Mouse (Mus musculus): ENCODE results near the gene Slc48a1. TPM values are rescaled to one million over a fixed set of nuclear protein-coding genes. Genes with fewer than 3 reads are reported as not detected.

Gene Slc48a1
- polyA plus RNA-seq, 1 experiment from 2014 or later = 122 TPM

GRCm38 (mm10) chr15:97812126-97812525 is 33.8 kb downstream of the Slc48a1 start:
- H3K36me3 ChIP-seq (ENCODE audit: control insufficient read depth, insufficient read depth, low read length) = peaks cover 25% of the 10 kb centered on the region
- no peak overlapping the region for H3K4me2 ChIP-seq (ENCODE audit: low read length)
- WGBS = 46% methylated on average over 6 of the region's 6 CpGs
- H3K4me1 ChIP-seq (ENCODE audit: control insufficient read depth, insufficient read depth, low read depth, low read length) = peaks cover 20% of the 10 kb centered on the region
- no peaks in the 10 kb centered on the region for H3K27me3 ChIP-seq (replicated peaks; ENCODE audit: control insufficient read depth, insufficient read depth, low read length)
- H3K9me3 ChIP-seq (ENCODE audit: control insufficient read depth, low read length) = no peaks in the 10 kb centered on the region
- no peak overlapping the region for H3K4me3 ChIP-seq (ENCODE audit: low read length)
- ATAC-seq = peak; percentile 87
- peak overlapping the region; percentile 26; the same call in 1 of the 2 replicates for H3K9ac ChIP-seq (ENCODE audit: low read depth, low read length)
- H3K27ac ChIP-seq (ENCODE audit: low read depth, low read length) = peak overlapping the region; percentile 75; the same call in 1 of the 2 replicates

DNA sequence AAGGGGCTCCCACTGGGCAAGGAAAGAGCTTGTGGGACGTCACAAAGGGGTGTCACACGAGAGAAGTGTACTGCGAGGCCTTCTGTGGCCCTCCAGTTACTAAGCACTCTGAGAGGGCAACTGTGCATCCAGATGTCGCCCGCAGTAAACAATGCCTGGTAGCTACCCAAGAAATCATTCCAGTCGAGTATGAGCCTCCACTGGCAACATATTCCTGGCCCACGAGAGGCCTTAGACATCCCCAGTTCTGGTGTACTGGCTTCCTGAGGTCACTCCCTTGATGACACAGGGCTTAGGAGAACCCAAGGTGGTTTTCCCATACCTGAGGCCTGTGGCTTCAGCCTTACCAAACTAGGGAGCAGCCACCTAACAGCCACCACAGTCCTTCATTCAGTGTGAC is 34.6 kb downstream of the Slc48a1 start:
- no peak overlapping the region for H3K9ac ChIP-seq (ENCODE audit: low read depth, low read length)
- peaks cover 19% of the 10 kb centered on the region for H3K36me3 ChIP-seq (ENCODE audit: control insufficient read depth, insufficient read depth, low read length)
- H3K4me3 ChIP-seq (ENCODE audit: low read length) = no peak overlapping the region
- H3K4me2 ChIP-seq (ENCODE audit: low read length) = no peak overlapping the region
- H3K9me3 ChIP-seq (ENCODE audit: control insufficient read depth, low read length) = no peaks in the 10 kb centered on the region
- no peak for ATAC-seq
- H3K27me3 ChIP-seq (replicated peaks; ENCODE audit: control insufficient read depth, insufficient read depth, low read length) = no peaks in the 10 kb centered on the region
- 45% methylated on average over 7 of the region's 7 CpGs for WGBS
- H3K4me1 ChIP-seq (ENCODE audit: control insufficient read depth, insufficient read depth, low read depth, low read length) = peaks cover 20% of the 10 kb centered on the region
- H3K27ac ChIP-seq (ENCODE audit: low read depth, low read length) = peak overlapping the region; percentile 75

DNA sequence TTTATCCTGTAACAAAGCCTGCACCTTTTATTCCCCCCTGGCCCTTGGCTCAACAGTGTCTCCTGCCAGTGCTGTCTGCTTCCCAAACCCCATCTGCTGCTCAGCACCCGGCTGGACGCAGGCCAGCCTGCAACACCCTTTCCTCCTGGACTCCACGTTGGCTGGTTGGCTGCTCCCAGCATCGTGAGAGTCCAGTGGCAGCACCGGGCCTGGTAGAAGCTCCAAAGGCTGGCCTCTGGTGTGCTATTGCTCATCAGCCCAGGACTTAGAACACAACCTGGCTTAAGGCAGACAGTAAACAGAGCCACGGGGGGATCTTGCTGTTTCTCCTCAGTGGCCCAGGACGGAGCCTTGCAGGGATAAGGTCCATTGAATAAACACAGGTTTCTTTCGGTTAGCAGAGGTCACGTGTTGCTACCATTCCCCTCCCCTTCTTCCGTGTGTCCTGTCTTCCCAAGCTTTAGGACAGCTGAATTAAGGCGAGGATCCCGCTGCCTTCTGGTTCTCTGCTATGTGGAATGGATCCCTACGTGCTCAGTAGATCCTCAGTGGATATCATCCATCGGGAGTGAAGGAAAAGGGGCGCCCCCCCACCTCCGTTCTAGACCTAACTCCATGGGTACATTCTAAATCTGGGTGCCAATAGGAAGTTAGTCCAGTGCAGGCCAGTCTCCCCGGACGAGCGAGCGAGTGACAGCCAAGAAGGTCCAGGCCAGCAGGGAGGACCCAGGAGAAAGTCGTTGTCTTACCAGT is 35.3 kb downstream of the Slc48a1 start:
- Histone ChIP-seq H3K9ac (ENCODE audit: low read depth, low read length) (no peak overlapping the region), H3K27ac (ENCODE audit: low read depth, low read length) (peak overlapping the region; percentile 75), H3K9me3 (ENCODE audit: control insufficient read depth, low read length) (no peaks in the 10 kb centered on the region), H3K27me3 (replicated peaks; ENCODE audit: control insufficient read depth, insufficient read depth, low read length) (no peaks in the 10 kb centered on the region), H3K4me3 (ENCODE audit: low read length) (no peak overlapping the region), H3K36me3 (ENCODE audit: control insufficient read depth, insufficient read depth, low read length) (peaks cover 13% of the 10 kb centered on the region), H3K4me1 (ENCODE audit: control insufficient read depth, insufficient read depth, low read depth, low read length) (peaks cover 20% of the 10 kb centered on the region), H3K4me2 (ENCODE audit: low read length) (no peak overlapping the region)
- ATAC-seq = peak; percentile 26
- 50% methylated on average over 21 of the region's 21 CpGs for WGBS

DNA sequence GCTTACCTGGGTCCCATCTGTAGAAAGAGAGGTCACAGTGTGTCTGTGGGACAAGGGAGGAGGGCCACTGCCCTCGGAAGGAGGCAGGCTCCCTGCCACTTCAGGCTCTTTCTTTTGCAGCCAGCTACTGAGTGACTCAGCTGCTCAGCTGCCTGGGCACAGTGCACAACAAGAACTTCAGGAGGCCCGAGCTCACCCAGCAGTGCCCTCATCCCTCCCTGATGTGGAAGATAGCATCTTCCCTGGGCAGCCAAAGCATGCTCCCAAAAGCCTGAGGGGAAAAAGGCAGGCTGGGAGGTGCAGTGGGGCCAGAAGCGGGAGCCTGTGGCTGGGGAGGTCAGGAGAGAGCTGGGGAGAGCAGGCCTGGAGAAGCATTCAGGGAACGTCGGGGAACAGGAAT is 36.4 kb downstream of the Slc48a1 start:
- no peak overlapping the region for H3K4me2 ChIP-seq (ENCODE audit: low read length)
- H3K9ac ChIP-seq (ENCODE audit: low read depth, low read length) = no peak overlapping the region
- ATAC-seq = no peak
- no peak overlapping the region for H3K4me3 ChIP-seq (ENCODE audit: low read length)
- no peak overlapping the region for H3K27ac ChIP-seq (ENCODE audit: low read depth, low read length)
- H3K27me3 ChIP-seq (replicated peaks; ENCODE audit: control insufficient read depth, insufficient read depth, low read length) = no peaks in the 10 kb centered on the region
- 56% methylated on average over 5 of the region's 5 CpGs for WGBS
- no peaks in the 10 kb centered on the region for H3K9me3 ChIP-seq (ENCODE audit: control insufficient read depth, low read length)
- H3K36me3 ChIP-seq (ENCODE audit: control insufficient read depth, insufficient read depth, low read length) = 0 out of 2 replicates have a peak, but pooled peaks cover 4% of the 10 kb centered on the region
- peaks cover 20% of the 10 kb centered on the region for H3K4me1 ChIP-seq (ENCODE audit: control insufficient read depth, insufficient read depth, low read depth, low read length)

DNA sequence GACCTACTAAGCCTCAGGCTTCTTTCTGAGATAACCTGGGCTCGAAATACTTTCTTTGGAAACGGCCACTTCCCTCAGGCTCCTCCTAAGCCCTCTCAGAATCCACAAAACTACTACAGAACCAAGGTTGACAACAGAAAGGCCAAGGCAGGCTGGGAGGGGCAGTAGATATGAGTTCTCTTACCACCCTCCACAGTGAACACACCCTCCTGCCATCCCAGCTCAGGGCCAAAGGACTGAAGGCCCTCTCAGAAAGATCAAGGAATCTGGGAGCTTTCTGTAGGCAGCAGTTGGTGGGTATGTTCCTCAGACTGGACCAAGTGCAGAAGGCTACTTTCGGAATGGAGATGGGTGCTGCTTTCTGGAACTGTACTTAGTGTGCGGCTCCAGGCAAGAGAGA is 36.9 kb downstream of the Slc48a1 start:
- no peak for ATAC-seq
- H3K4me2 ChIP-seq (ENCODE audit: low read length) = no peak overlapping the region
- peaks cover 20% of the 10 kb centered on the region for H3K4me1 ChIP-seq (ENCODE audit: control insufficient read depth, insufficient read depth, low read depth, low read length)
- 98% methylated on average over 4 of the region's 4 CpGs for WGBS
- no peak overlapping the region for H3K27ac ChIP-seq (ENCODE audit: low read depth, low read length)
- H3K9ac ChIP-seq (ENCODE audit: low read depth, low read length) = no peak overlapping the region
- no peaks in the 10 kb centered on the region for H3K27me3 ChIP-seq (replicated peaks; ENCODE audit: control insufficient read depth, insufficient read depth, low read length)
- no peaks in the 10 kb centered on the region for H3K9me3 ChIP-seq (ENCODE audit: control insufficient read depth, low read length)
- no peak overlapping the region for H3K4me3 ChIP-seq (ENCODE audit: low read length)
- no peaks in the 10 kb centered on the region for H3K36me3 ChIP-seq (ENCODE audit: control insufficient read depth, insufficient read depth, low read length)

- Histone ChIP-seq H3K4me1 (ENCODE audit: control insufficient read depth, insufficient read depth, low read depth, low read length) (peaks cover 22% of the 10 kb centered on the region), H3K9ac (ENCODE audit: low read depth, low read length) (no peak overlapping the region), H3K36me3 (ENCODE audit: control insufficient read depth, insufficient read depth, low read length) (no peaks in the 10 kb centered on the region), H3K4me3 (ENCODE audit: low read length) (no peak overlapping the region), H3K9me3 (ENCODE audit: control insufficient read depth, low read length) (no peaks in the 10 kb centered on the region), H3K27ac (ENCODE audit: low read depth, low read length) (no peak overlapping the region), H3K4me2 (ENCODE audit: low read length) (no peak overlapping the region), H3K27me3 (replicated peaks; ENCODE audit: control insufficient read depth, insufficient read depth, low read length) (no peaks in the 10 kb centered on the region)
- WGBS = 90% methylated on average over 17 of the region's 17 CpGs
- ATAC-seq = no peak
Measured at GRCm38 (mm10) chr15:97816199-97816994, 38.1 kb downstream of the Slc48a1 start.

DNA sequence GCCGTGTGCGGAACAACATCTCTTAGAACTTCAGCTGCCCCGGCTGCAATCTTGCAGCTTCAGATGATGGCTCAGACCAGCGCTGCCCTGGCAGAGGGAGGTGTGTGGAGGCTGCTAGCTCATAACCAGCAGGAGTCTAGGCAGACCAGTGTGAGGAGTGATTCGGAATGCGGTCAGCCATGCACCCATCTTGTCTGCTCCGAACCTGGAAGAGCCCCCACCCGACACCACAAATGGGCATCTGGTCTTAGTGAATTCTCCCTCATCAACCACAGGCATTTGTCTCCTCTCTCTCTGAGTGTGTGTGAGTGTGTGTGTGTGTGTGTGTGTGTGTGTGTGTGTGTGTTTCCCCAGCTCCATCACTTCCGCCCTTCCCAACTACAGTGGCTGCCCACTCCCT is 41.6 kb downstream of the Slc48a1 start:
- no peak for ATAC-seq
- peaks cover 29% of the 10 kb centered on the region for H3K4me1 ChIP-seq (ENCODE audit: control insufficient read depth, insufficient read depth, low read depth, low read length)
- no peaks in the 10 kb centered on the region for H3K27me3 ChIP-seq (replicated peaks; ENCODE audit: control insufficient read depth, insufficient read depth, low read length)
- H3K9ac ChIP-seq (ENCODE audit: low read depth, low read length) = no peak overlapping the region
- H3K9me3 ChIP-seq (ENCODE audit: control insufficient read depth, low read length) = no peaks in the 10 kb centered on the region
- 79% methylated on average over 9 of the region's 9 CpGs for WGBS
- H3K36me3 ChIP-seq (ENCODE audit: control insufficient read depth, insufficient read depth, low read length) = no peaks in the 10 kb centered on the region
- H3K27ac ChIP-seq (ENCODE audit: low read depth, low read length) = no peak overlapping the region
- H3K4me3 ChIP-seq (ENCODE audit: low read length) = no peak overlapping the region
- no peak overlapping the region for H3K4me2 ChIP-seq (ENCODE audit: low read length)

- H3K36me3 ChIP-seq (ENCODE audit: control insufficient read depth, insufficient read depth, low read length) = no peaks in the 10 kb centered on the region
- no peaks in the 10 kb centered on the region for H3K9me3 ChIP-seq (ENCODE audit: control insufficient read depth, low read length)
- peaks cover 43% of the 10 kb centered on the region for H3K4me1 ChIP-seq (ENCODE audit: control insufficient read depth, insufficient read depth, low read depth, low read length)
- no peak overlapping the region for H3K4me3 ChIP-seq (ENCODE audit: low read length)
- WGBS = 57% methylated on average over 10 of the region's 10 CpGs
- H3K9ac ChIP-seq (ENCODE audit: low read depth, low read length) = no peak overlapping the region
- peak overlapping the region; percentile 48; the same call in 1 of the 2 replicates for H3K27ac ChIP-seq (ENCODE audit: low read depth, low read length)
- ATAC-seq = no peak
- H3K4me2 ChIP-seq (ENCODE audit: low read length) = no peak overlapping the region
- no peaks in the 10 kb centered on the region for H3K27me3 ChIP-seq (replicated peaks; ENCODE audit: control insufficient read depth, insufficient read depth, low read length)
Measured at GRCm38 (mm10) chr15:97821321-97821982, 43.1 kb downstream of the Slc48a1 start.

- no peaks in the 10 kb centered on the region for H3K36me3 ChIP-seq (ENCODE audit: control insufficient read depth, insufficient read depth, low read length)
- 74% methylated on average over 6 of the region's 6 CpGs for WGBS
- H3K4me3 ChIP-seq (ENCODE audit: low read length) = no peak overlapping the region
- H3K4me1 ChIP-seq (ENCODE audit: control insufficient read depth, insufficient read depth, low read depth, low read length) = peaks cover 43% of the 10 kb centered on the region
- H3K27me3 ChIP-seq (replicated peaks; ENCODE audit: control insufficient read depth, insufficient read depth, low read length) = no peaks in the 10 kb centered on the region
- no peaks in the 10 kb centered on the region for H3K9me3 ChIP-seq (ENCODE audit: control insufficient read depth, low read length)
- H3K27ac ChIP-seq (ENCODE audit: low read depth, low read length) = no peak overlapping the region
- H3K9ac ChIP-seq (ENCODE audit: low read depth, low read length) = no peak overlapping the region
- no peak for ATAC-seq
- no peak overlapping the region for H3K4me2 ChIP-seq (ENCODE audit: low read length)
Measured at GRCm38 (mm10) chr15:97821983-97822363, 43.7 kb downstream of the Slc48a1 start.

Data from hindbrain, embryonic 16.5 days (tissue).